Mouse (Mus musculus) neural tube, embryonic 14.5 days (tissue): Measurements from ENCODE around the gene Fbxw5. TPM values are rescaled to one million over a fixed set of nuclear protein-coding genes. Genes with fewer than 3 reads are reported as not detected.
A peak's percentile ranks its signal among the peaks of the same experiment; 100 is the strongest.

Source experiments
- ATAC-seq: fragments of 200-750 bp; cut with Nextera tagmentation; 2 replicates; pipeline ENCODE4 v1.8.0; 2017; ENCODE audit warnings: low read depth, mild to moderate bottlenecking, moderate TSS enrichment, moderate library complexity
- H3K27ac ChIP-seq: fragments of 300-500 bp; sonication (generic); 2 replicates; pipeline ENCODE4 v1.5.1; 2014; ENCODE audit warnings: low read depth, mild to moderate bottlenecking, control low read depth, low read length, moderate library complexity, mixed read lengths
- H3K27me3 ChIP-seq: fragments of 300-500 bp; sonication (generic); 2 replicates; pipeline ENCODE4 v1.6.1; 2014; ENCODE audit warnings: low read length; ENCODE audit not compliant: control insufficient read depth, insufficient read depth
- H3K36me3 ChIP-seq: fragments of 300-500 bp; sonication (generic); 2 replicates; pipeline ENCODE4 v1.6.1; 2014; ENCODE audit warnings: low read length, mixed read lengths; ENCODE audit not compliant: control insufficient read depth, insufficient read depth
- H3K4me1 ChIP-seq: fragments of 300-500 bp; sonication (generic); 2 replicates; pipeline ENCODE4 v1.6.1; 2014; ENCODE audit warnings: low read length; ENCODE audit not compliant: control insufficient read depth, insufficient read depth
- H3K4me2 ChIP-seq: fragments of 300-500 bp; sonication (generic); 2 replicates; pipeline ENCODE4 v1.6.1; 2014; ENCODE audit warnings: mild to moderate bottlenecking, low read depth, low read length, control low read depth
- H3K4me3 ChIP-seq: fragments of 300-500 bp; sonication (generic); 2 replicates; pipeline ENCODE4 v1.5.1; 2014; ENCODE audit warnings: low read depth, low read length, control low read depth, mixed read lengths
- H3K9ac ChIP-seq: fragments of 300-500 bp; sonication (generic); replicated peaks from 2 replicates; pipeline ENCODE4 v1.6.1; 2014; ENCODE audit warnings: low read depth, mild to moderate bottlenecking, control low read depth, low read length, mixed read lengths
- H3K9me3 ChIP-seq: fragments of 300-500 bp; sonication (generic); 2 replicates; pipeline ENCODE4 v1.6.1; 2016; ENCODE audit warnings: low read length; ENCODE audit not compliant: control insufficient read depth
- WGBS: fragments of 180-500 bp; shearing (Covaris S2); extraction: QIAGEN DNeasy Blood & Tissue Kit; methylation state at CpG from one replicate; pipeline ENCODE4 v1.1.7; 2014; 5-methylcytosine and 5-hydroxymethylcytosine counted together
- polyA plus RNA-seq: library from polyadenylated mRNA; unstranded; fragments of >200 nt; fragmentation: Nextera tagmentation; extraction: Ambion mirVana; gene quantifications from 2 replicates; pipeline ENCODE4 v1.2.1, GENCODE M21; 2014

Gene Fbxw5
- polyA plus RNA-seq, 1 experiment from 2014 or later, result 137 TPM

DNA sequence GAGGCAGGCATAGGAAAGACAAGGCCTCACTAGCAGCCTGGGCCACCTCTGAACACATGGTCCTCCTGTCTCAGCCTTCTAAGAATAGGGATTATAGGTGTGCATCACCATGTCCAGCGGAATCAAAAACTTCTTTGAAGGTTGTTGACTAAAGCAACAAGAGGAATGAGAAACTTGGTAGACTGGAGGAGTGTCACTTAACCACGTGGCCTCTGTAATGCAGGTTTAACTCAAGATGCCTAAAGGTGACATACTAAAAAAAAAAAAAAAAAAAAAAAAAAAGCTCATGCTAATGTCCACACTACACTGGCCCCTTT is 34.3 kb downstream of the Fbxw5 start:
- no peak overlapping the region for H3K9ac ChIP-seq
- WGBS, result 96% methylated on average over 2 of the region's 2 CpGs
- H3K27me3 ChIP-seq, result no peaks in the 10 kb centered on the region
- no peak for ATAC-seq
- H3K9me3 ChIP-seq, result no peaks in the 10 kb centered on the region
- H3K27ac ChIP-seq, result no peak overlapping the region
- peaks cover 16% of the 10 kb centered on the region; the same call in 1 of the 2 replicates for H3K36me3 ChIP-seq
- H3K4me1 ChIP-seq, result no peaks in the 10 kb centered on the region
- no peak overlapping the region for H3K4me3 ChIP-seq
- H3K4me2 ChIP-seq, result no peak overlapping the region

DNA sequence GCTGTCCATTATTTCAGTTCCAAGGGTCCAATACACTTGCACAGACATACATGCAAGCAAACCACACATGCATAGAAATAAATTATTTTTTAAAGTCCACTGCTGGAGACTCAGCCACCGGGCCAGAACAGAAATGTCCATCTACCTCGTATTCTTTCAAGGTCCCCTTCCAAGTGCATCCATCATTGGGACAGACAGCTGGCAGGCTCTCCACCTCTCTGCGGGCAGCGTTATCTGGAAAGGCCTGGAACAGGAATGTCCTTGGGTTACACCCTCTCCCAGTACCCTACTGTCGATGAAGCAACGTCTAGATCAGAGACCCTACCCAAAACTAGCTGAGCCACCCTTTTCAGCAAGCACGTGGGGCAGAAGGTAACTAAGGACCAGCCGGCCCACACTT is 36.0 kb downstream of the Fbxw5 start:
- no peaks in the 10 kb centered on the region for H3K9me3 ChIP-seq
- no peaks in the 10 kb centered on the region for H3K4me1 ChIP-seq
- no peak overlapping the region for H3K4me2 ChIP-seq
- H3K27me3 ChIP-seq, result no peaks in the 10 kb centered on the region
- H3K36me3 ChIP-seq, result 0 out of 2 replicates have a peak, but pooled peaks cover 12% of the 10 kb centered on the region
- H3K4me3 ChIP-seq, result no peak overlapping the region
- no peak overlapping the region for H3K27ac ChIP-seq
- 92% methylated on average over 8 of the region's 8 CpGs for WGBS
- ATAC-seq, result no peak
- no peak overlapping the region for H3K9ac ChIP-seq

DNA sequence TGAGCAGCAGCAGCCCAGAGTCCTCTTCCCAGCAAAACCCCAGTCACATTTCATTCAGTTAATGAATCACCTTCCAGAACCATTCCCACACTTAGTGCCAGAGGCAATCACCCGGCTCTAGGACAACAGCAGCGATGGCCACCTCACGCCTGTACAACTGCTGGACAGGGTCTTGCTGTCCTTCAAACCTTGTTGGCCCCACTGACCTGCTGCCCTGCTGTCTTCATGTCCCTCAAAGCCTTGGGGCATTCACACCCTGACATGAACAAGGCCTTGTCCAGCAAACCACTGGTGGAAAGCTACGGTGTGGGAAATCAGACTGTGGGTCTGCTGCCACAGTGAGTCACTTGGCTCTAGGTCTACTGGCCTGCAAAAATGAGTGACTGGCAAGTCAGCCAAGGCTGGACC is 40.0 kb downstream of the Fbxw5 start:
- no peak overlapping the region for H3K4me2 ChIP-seq
- WGBS, result 98% methylated on average over 4 of the region's 4 CpGs
- H3K27me3 ChIP-seq, result no peaks in the 10 kb centered on the region

DNA sequence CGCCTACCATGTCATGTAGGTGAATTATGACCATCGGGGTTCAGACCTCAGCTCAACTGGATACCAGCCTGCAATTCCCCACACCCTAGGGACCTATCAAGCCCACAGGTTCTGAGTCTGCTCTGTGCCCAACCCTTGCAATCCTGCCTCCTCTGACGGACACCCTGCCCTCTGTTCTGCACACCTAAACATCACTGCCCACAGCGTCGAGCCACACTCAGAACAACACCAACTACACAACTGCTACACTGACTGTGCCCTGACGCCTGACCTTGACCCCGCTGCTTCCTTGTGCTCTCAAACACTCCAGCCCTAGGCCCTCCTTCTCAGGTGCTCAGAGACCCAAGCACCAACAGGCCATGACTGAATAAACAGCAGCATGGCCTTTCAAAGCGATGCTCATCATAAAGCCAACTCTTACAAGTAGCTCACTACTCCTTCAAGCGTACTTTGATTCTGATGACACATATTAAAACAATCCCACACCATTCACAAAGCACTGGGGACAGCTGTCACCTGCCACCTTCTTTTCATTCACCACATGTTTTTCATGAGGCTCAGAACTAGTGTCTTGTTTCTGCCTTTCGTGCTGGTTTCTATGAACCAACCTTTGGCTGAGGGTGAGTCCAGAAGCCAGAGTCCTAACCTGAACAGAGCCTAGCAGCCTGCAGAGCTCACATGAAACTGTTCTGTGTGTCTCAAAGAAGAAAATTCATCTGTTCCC is 41.3 kb downstream of the Fbxw5 start:
- H3K36me3 ChIP-seq, result no peaks in the 10 kb centered on the region
- 81% methylated on average over 10 of the region's 10 CpGs for WGBS
- no peak overlapping the region for H3K27ac ChIP-seq
- 0 out of 2 replicates have a peak, but pooled peaks cover 5% of the 10 kb centered on the region for H3K4me1 ChIP-seq
- H3K4me3 ChIP-seq, result no peak overlapping the region
- no peaks in the 10 kb centered on the region for H3K9me3 ChIP-seq
- no peak for ATAC-seq
- no peaks in the 10 kb centered on the region for H3K27me3 ChIP-seq
- no peak overlapping the region for H3K9ac ChIP-seq
- no peak overlapping the region for H3K4me2 ChIP-seq

More for the DNA sequence above, 40.0 kb downstream of the Fbxw5 start:
- Histone ChIP-seq H3K4me3 (no peak overlapping the region), H3K27ac (no peak overlapping the region), H3K9me3 (no peaks in the 10 kb centered on the region), H3K4me1 (no peaks in the 10 kb centered on the region), H3K36me3 (0 out of 2 replicates have a peak, but pooled peaks cover 7% of the 10 kb centered on the region), H3K9ac (no peak overlapping the region)
- no peak for ATAC-seq

DNA sequence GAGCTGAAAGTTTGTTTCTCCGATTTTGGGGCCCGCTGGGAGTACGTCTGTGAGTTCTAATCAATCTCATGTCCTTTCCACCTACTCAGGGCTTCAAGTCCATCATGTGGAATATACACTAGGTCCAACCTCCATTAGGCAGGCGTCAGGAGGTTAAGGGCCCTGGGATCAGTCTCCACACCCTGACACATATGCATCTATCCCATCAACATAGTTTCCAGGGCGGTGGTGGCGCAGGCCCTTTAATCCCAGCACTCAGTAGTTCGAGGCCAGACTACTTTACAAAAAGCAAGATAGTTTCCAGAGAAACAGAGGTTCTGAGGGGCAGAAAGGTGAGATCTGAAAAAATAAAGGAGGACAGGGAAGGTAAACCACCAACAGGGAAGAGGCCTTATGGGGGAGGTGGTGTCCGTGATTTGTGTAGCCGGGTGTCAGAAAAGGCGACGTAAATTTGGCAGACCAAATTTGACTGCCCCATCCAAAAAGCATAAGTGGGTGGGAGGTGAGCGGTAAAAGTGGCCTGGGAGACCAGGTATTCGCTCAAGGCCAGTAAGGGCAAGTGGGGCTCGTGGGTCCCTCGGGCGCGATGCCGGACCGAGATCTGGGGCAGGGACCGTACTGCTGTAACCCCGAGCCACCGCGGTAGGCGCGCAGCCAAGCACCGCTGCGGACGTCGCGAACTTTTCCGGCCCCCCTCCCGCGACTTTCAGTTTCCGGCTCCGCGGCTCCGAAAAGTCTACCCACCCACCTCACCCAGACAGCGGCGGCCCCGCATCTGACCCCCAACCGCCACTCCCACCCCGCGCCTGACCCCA is 45.7 kb downstream of the Fbxw5 start:
- H3K27ac ChIP-seq, result no peak overlapping the region
- peak; percentile 68 for ATAC-seq
- H3K36me3 ChIP-seq, result no peaks in the 10 kb centered on the region
- H3K9me3 ChIP-seq, result no peaks in the 10 kb centered on the region
- peak overlapping the region; percentile 52 for H3K9ac ChIP-seq
- peak overlapping the region; percentile 53 for H3K4me3 ChIP-seq
- no peaks in the 10 kb centered on the region for H3K27me3 ChIP-seq
- WGBS, result 10% methylated on average over 43 of the region's 43 CpGs
- H3K4me1 ChIP-seq, result 0 out of 2 replicates have a peak, but pooled peaks cover 8% of the 10 kb centered on the region
- H3K4me2 ChIP-seq, result peak overlapping the region; percentile 58

DNA sequence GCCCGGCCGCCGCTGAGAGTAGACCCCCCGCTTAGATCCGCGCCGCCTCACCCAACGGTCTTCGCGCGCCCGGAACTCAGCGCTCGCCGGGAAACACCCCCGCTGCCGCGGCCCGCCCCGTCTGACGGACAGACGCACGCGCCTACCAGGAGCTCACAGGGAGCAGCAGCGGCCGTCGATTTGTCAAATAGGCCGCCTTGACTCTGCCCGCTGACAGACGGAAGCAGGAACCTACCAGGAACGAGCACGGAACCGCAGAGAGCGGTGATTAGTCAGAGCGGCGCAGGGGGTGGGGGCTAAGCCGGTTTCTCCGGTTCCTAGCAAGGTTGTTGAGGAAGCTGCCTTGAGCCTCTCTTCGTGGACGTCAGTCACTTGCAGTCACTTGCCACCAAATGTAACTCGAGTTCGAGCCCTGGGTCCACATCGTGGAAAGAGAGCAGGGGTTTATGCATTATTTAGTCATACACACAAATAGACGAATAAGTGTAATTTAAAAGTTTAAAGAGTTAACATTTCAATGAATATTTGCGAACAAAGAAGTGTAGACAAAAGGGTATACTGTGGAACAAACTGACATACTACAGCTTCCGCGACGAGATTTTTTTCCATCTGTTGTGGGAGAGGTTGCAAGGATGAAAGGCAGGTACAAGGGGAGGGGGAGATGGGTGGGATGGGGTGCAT is 46.4 kb downstream of the Fbxw5 start, which contains the start of gene Traf2:
Gene Traf2, minus strand, starts transcription at position 130 of the 681 bp plus-strand sequence.
- H3K27ac ChIP-seq, result no peak within 1 kb of the TSS

DNA sequence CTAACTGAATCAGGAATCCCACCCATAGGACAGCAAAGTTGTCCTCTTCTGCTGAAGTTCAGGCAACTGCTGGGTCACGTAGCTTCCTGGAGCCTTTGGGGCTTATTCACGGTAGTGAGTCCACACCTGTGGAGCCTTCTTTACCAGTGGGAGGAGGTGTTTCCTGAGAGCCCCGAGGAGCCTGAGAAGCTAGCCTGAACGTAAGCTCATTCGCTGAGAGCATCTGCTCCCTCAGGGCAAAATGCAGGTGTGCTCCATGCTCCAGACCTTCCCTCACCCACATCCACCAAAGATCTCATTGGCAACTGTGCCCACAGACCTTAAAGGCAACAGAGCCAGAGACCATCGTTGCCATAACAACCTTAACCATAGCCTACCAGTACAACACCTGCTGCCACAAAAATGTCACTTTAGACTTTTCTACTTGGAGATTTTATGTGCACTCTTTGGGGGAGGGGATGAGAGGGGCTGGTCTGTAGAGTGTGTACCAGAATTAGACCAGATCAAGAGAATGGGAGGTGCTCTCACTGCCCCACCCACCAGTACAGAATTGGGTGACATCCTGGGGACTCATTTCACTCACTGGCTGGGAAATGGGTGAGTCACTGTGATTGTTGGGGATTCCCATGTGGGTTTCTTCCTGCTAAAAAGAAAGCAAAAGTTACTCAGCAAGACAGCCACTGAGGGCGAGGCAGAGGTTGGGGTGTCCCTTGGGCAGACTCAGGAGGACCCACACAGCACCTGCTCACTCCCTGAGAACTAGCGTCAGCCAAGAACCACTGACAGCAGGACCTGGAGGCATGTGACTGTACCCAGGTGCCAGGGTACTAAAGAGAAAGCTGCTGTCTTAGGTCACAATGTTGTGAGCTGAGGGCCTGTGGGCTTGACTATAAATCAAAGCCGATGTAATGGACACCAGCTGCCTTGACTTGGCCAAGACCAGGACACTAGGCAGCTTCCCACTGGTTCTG is 48.8 kb downstream of the Fbxw5 start:
- no peaks in the 10 kb centered on the region for H3K27me3 ChIP-seq
- H3K4me1 ChIP-seq, result 0 out of 2 replicates have a peak, but pooled peaks cover 8% of the 10 kb centered on the region
- no peak for ATAC-seq
- 77% methylated on average over 9 of the region's 9 CpGs for WGBS
- H3K36me3 ChIP-seq, result no peaks in the 10 kb centered on the region
- H3K9me3 ChIP-seq, result no peaks in the 10 kb centered on the region
- H3K4me2 ChIP-seq, result no peak overlapping the region
- H3K4me3 ChIP-seq, result no peak overlapping the region
- H3K27ac ChIP-seq, result no peak overlapping the region
- H3K9ac ChIP-seq, result no peak overlapping the region

More for the DNA sequence above, 46.4 kb downstream of the Fbxw5 start, which contains the start of gene Traf2:
- Histone ChIP-seq H3K9ac (peak within 1 kb of the TSS; percentile 52), H3K4me2 (peak within 1 kb of the TSS; percentile 58), H3K9me3 (no peaks in the 10 kb centered on the region), H3K27me3 (no peaks in the 10 kb centered on the region), H3K4me3 (peak within 1 kb of the TSS; percentile 53), H3K4me1 (0 out of 2 replicates have a peak, but pooled peaks cover 8% of the 10 kb centered on the region), H3K36me3 (no peaks in the 10 kb centered on the region)
- ATAC-seq, result peak; percentile 99
- WGBS, result 4% methylated on average over 48 of the region's 48 CpGs

DNA sequence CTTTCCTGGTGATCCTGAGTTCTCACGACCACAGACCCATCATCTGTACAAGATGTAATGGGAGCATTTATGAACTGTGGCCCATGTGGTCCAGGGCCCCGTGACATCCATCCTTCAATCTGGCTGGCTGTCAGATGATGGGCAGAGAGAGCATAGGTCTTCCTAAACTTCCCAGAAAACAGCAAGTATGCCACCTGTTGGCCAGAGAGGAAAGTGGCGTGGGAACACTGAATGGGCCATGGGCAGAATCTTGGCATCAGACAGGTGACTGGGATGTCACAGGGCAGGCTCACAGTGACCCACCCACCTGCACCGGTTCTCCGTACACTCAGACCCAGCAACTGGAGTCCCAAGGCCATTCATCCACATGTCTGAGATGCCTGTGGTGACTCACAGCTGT is 50.6 kb downstream of the Fbxw5 start:
- no peak overlapping the region for H3K4me3 ChIP-seq
- H3K27me3 ChIP-seq, result no peaks in the 10 kb centered on the region
- ATAC-seq, result no peak
- H3K4me1 ChIP-seq, result 0 out of 2 replicates have a peak, but pooled peaks cover 5% of the 10 kb centered on the region
- no peak overlapping the region for H3K27ac ChIP-seq
- H3K9me3 ChIP-seq, result no peaks in the 10 kb centered on the region
- no peak overlapping the region for H3K4me2 ChIP-seq
- H3K9ac ChIP-seq, result no peak overlapping the region
- WGBS, result 41% methylated on average over 5 of the region's 5 CpGs
- no peaks in the 10 kb centered on the region for H3K36me3 ChIP-seq
